Mouse (Mus musculus): ENCODE measurements around the gene Inpp5b.

GRCm38 (mm10) chr4:124840998-124841397 is 99.3 kb downstream of the Inpp5b start:
- TF ChIP-seq CTCF (IDR thresholded peaks at IDR 0.05; ENCODE audit: borderline replicate concordance, insufficient read depth, low read length) (no peak), POLR2A (IDR thresholded peaks at IDR 0.05; ENCODE audit: low read depth, low read length) (no peak)
